Mouse (Mus musculus) heart, adult 9 months (tissue): ENCODE results near the gene Tead3.
"Not testable (repeated sequence)": the region's sequence is repeated elsewhere in the genome, so short reads cannot be mapped to it uniquely, and the experiment has no call there.

ENCODE experiments used
- DNase-seq, 2 experiments: peaks; one replicate each; pipeline ENCODE4 v3.0.0; 2022; ENCODE audit warnings: low spot score in 2 of 2

Tead3 gene

DNA sequence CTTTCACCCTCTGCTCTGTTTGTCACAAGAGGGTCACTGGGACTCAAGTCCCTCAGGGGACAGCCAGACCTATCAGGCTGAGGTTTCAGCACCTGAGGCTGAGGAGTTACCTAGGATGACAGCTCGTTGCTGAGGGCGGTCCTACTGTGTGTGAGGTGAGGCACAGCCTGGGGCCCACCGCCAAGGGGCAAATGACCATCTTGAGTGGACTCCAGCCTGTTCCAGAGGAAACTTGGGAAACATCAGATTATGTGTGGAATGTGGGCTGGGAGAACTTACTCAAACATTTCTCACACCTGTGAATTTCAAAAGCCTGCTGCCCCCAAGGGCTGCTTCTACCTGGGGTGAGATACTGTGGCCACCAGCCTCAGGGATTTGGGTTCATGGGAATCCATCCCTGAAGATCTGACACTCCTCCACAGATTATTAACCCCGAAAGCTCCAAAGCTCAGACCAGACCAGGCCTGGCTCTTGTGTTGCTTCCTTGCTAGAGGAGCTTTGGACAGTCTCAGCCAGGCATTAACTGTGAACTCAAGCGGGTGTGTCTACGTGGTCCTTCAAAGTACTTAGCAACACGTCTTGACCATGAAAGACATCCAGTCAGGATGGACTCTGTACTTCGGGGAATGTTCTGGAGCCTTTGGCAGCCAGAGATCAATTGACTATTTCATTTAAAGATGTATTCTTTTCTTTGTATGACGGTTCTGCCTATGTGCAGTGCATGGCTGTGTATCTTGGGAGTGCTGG is 10.1 kb upstream of the Tead3 start:
- DNase-seq = no peak

DNA sequence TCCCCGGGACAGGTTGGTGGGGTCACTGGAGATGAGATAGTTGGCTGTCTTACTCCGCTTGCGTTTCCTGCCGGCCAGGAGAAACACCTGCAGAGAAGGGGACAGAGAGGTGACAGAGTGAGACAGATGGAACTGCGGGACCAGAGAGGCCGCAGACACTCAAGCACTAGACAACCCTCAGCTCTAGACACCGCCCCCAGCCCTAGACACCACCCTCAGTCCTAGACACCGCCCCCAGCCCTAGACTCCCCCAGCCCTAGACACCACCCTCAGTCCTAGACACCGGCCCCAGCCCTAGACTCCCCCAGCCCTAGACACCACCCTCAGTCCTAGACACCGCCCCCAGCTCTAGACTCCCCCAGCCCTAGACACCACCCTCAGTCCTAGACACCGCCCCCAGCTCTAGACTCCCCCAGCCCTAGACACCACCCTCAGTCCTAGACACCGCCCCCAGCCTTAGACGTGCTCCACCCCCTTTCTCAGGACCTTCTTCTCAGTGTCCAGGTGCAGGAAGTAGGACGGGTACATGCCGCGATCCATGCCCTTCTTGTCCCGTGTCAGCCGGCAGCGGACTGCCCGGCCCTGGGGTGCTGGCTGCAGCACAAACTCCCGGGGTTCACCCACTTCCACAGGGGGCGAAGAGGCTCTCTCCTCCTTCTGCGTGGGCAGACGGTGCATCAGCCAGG is 8.1 kb upstream of the Tead3 start:
- not testable (repeated sequence) for DNase-seq

DNA sequence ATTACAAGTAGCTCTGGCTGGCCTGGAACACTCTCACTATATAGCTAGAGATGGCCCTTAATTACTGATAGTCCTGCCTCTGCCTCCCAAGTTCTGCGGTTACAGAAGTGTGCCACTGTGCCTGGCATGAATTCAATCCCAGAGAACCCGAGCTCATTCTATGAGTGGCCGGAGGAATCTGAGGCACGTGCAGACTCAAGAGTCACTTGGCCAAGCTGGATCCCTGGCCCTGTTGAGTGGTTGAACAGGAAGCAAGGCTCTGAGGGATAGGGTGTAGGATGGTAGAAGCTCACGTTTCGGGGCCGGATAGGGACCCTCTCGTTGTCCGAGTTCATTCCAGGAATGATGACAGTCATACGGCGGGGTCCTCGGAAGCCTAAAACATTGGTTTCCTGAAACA is 5.3 kb upstream of the Tead3 start:
- no peak for DNase-seq

DNA sequence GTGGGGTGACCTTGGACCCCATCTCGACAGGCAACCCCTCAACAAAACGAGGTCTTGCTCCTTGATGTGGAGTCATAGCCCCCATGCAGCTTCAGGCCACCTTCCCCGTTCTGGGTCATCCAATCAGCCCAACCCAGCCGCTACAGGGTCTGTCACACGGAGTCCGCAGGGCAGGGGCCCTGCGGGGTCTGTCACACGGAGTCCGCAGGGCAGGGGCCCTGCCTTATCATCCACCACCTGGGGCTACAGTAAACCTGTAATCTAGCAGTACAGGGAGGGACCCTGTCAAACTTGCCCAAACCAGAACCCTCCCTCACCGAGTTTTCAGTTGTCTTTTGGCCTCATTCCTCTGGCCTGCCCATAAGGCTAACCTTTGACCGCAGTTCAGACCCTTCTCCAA is 1.4 kb upstream of the Tead3 start:
- DNase-seq = no peak

DNA sequence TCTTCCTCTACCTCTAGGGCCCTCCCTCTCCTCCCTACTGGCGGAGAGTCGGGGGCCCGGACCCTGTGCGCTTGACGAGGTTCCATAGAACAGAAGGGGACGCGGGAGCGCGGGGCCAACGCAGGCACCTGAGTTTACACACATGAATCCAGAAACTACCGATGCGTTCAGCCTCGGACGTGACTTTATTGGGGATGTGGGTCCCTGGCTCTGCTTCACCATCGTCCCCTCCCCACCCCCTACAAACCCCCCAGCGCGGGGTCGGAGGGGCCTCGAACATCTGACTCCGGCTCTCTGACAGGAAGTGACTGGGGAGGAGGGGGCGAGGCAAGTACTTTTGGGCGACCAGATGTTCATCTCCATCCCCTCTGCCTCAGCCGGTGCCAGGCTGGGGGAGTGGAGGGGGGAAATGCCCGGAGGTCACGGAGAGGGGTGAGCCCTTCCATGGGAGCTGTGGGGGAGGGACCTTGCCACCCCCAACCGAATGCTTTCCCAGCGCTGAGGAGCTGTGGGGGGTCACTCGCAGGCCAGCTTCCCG is 805 bp upstream of the Tead3 start:
- DNase-seq = no peak

DNA sequence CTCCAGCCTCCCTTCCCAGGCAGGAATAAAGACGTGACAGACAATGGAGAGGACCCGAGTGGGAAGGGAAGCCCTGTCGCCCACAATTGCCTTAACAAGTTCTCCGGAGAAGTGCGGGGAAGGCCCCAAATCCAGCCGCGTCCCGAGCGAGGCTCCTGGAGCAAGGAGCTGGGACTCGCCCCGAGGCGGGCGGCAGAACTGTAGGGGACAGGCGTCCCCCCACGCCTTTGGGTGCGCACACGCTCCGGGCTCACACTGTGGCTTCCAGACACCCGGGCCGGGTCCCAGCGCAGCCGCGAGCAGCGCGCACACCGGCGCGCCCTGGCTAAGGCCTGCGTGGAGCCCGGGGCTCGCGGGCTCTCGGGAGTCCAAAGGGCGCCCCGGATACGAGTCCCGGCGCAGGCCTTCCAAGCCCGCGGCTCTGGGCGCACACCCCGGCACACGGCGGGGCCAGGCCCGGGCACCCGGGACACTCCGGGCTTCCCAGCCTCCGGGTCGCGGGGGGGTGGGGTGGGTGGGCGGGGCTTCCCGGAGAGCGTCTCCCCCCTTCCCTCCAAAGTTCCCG is 634 bp downstream of the Tead3 start:
- DNase-seq = peak in 1 of 2 experiments; percentile 43

DNA sequence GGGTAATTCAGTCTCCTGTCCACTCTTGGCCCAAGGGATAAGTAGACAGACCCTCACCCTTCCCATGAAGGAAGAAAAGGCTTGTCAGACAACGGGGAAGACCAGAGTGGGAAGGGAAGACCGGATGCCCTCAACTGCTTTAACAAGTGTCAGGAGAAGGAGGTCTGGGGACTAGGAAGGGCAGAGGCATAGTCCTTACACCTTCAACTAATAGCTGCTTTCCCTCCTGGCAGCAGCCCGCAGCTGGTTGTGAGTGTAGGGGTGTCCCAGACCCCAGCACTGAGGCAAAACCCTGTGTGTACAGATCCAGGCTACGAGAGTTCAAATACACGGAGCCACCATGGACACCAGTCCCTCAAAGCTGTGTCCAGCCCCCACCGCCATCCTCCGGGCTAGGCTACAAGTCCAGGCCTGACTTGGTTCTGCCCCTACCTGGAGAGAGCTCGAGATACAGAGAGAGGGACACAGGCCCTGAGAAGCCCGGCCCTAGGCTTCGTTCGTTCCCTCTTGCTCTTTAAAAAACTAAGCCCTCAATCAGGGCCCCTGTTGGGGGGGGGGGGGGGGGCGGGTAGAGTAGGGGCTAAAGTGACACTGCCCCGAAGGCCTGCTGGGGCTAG is 1.2 kb downstream of the Tead3 start:
- DNase-seq = no peak

DNA sequence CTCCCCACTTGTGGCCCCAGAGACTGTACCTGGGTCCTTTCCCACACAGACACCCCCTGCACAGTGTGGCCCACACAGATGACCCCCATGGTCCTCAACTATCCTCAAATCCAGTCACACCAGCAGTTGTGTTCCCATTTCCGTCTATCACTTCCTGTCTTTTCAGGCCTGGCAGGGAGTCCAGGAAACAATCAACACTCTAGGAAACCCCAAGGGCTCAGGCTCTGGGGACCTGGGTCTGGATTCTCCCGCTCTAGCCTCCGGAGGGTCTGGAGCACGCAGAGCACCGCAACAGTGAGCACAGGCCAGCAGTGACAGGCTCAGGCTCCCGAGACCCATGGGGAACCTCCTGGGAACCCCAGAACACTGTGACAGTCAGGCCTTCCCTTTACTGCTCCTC is 2.4 kb downstream of the Tead3 start:
- peak in 1 of 2 experiments; percentile 53 for DNase-seq

DNA sequence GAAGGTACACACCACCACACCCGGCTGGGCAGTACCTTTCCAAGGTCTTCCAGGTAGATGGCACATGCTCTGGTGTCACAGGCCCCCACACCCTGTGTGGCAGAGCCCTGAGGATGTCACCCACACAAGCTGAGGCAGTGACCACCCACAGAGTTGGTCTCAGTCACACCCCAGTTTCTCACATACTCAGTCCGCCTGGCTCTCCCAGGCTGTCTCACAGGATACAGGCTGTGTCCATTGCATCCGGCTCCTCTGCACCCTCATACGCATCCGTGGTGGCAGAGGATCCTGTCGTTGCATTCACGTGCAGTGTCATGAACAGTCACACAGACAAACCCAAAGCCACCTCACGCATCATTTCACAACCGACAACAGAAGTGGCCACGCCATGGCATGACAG is 3.3 kb downstream of the Tead3 start:
- DNase-seq = no peak

DNA sequence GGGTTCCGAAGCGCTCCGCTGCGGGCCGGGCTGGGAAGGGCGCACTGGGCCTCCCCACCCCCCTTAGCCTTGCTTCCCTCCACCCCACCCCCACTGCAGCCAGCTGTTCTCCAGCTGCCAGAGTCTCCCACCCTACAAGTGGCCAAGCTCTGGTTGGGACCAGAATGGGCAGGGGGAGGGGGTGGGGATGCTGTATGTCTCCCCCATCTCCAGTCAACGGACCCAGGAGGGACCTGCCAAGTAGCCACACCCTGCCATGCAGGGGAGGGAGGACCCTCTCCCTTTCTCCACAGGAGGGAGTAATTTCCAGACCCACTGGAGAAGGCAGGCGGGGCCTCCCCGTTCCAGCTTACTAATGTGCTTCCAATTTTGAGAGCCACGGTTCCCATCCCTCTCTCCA is 4.7 kb downstream of the Tead3 start:
- peak in 1 of 2 experiments; percentile 47 for DNase-seq

DNA sequence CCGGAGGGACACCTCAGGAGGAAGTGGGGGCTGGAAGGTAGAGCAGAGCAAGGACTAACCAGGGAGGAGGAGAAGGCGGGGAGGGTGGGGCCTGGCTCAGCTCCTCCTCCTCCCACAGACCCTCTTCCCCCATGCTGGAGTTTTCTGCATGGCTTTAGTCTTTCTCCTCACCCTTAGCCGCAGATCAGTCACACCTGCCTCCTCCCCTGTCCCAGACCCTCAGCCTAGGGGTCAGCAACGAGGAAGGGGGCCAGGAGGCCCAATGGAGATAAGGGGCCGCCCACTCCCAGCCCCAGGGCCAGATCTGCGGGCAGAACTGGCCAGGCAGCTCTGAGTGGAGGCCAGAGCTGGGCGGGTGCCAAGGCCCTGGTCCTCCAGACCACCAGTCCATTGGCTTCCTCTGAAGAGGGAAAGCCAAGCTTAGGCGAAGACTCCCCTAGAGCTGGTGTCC is 5.3 kb downstream of the Tead3 start:
- DNase-seq = no peak

DNA sequence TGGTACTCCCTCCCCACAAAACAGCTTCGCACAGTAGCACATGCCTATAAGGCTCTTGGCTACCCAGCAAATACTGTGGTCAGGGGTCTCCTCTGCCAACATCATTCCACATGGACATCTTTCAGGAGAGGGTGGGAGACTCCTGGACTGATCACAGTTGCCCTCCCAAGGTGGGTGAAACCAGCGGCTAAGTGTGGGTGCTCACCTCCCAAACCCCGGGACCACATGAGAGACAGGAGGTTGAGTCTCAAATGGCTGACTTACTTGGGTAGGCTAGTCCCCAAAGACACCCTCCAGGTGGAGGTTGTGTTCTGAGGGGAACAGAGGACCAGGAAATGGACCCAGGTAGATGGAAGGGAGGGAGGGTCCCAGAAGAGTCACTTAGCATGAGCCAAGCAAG is 5.9 kb downstream of the Tead3 start:
- no peak for DNase-seq

DNA sequence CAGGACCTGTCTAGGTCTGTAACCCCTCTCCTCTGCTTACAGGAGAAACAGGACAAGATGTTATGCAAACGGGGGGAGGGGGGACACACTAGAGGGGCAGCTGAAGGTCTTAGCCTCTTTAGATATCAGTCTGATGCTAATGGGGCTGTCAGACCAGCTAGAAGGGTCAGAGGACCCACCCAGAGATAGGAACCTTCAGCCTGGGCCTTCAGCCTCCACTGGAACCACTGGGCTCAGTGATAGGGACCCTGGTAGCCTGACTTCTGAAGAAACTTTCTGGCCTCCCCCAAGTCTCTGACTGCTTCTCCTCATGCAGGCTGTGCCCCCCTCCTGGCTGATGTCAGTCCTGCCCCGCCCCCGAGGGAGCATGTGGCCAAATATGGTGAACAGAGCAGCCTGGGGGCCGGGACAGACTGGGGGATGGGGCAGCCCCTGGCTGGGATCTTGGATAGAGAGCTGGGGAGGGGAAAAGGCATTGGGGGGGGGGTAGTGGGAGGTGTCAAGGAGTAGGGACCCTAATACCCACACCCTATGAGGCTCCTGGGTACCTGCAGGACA is 6.5 kb downstream of the Tead3 start:
- DNase-seq = no peak

DNA sequence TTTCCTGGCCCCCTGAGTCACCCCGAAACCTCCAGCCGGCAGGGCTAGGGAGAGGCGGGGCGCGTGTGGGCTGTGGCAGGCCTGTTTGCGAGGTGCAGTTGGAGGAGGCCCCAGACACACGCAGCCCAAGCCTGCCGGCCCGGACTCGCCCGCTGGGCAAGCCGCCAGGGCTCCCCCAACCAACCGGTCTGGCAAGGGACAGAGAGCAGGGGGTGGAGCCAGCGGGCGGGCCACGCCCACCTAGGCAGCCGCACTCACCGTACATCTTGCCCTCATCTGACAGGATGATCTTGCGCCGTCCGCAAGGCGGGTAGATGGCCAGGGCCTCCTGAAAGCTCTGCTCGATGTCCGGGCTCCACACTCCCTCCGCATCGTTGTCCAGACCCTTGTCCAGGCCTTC is 9.5 kb downstream of the Tead3 start:
- peak; percentile 59 to 73 for DNase-seq

DNA sequence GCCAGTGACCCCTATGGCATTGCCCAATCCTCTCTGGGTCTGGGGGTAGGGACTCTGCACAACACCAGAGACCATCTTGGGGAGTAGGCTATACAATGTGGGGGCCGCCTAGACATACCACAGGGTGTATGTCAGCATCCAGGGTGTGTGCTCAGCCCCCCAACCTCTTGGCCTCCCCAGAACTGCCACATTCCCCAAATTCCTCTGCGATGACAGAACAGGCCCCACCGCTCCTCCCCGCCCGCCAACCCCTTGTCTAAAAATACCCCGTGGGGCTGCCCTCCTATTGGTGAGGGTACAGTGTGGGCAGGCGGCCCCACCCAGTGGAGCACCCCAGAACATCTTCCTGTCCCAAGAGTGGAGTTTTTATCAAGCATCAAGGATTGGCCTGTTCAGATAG is 10.0 kb downstream of the Tead3 start:
- DNase-seq = no peak

DNA sequence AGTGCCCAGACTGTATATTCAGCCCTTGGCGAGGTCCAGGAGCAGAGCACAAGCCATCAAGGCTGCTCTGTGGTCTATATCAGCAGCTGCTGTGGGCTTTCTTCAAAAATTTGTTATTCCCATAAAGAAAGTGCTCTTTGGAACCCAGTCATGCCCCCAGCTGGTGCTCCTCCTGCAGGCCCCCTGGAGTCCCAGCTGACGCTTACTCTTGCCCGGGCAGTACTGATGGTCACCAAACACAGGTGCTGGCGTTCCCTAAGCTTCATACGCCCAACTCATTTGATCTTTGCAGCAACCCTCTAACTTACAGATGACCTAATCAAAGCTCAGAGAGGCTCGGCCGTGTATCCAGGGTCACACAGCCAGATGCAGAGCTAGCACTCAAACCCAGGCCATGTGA is 13.1 kb downstream of the Tead3 start:
- no peak for DNase-seq

DNA sequence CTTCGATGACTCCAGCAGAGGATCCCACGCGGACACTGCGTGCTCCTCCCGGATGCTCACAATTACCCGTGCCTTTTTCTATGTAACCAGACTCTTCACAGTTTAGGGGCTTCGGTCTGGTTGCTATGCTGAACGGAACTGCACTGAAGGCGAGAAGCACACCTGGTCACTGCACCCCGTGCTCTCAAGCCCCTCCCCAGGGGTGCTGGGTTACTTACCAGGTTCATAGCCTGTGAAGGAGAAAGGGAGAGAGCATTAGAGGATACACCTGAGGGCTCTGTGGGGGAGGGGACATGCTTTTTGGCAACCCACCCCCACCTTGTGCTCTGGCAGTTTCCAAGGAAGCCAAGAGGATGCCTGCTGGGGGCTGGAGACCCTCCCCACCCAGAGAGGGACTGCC is 15.3 kb downstream of the Tead3 start:
- DNase-seq = no peak

DNA sequence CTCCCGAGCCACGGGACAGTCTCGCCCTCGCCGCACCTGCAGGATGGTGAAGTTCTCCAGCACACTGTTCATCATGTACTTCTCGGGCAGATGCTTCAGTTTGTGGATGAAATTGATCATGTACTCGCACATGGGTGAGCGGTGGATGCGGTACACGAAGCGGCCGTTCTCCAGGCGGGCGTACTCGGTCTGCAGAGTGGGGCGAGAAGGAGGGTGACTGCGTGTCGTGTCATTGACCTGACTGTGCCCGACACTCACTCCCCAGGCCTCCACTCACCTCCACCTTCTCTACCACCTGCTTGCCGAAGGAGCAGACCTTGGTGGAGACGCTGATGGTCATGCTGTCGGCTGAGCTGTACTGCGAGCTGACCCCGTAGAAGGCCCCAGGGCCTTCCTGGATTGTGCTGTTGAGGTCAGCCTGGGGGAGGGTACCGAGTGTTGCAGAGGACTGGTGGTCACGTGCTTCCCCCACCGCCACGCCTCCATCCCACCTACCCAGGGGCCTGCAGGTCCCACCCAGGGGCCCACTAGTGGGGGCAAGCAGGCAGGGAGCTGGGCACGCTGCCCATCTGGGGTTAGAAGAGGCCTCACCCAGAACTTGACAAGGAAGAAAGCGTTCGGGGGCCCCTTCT is 17.6 kb downstream of the Tead3 start:
- no peak for DNase-seq

DNA sequence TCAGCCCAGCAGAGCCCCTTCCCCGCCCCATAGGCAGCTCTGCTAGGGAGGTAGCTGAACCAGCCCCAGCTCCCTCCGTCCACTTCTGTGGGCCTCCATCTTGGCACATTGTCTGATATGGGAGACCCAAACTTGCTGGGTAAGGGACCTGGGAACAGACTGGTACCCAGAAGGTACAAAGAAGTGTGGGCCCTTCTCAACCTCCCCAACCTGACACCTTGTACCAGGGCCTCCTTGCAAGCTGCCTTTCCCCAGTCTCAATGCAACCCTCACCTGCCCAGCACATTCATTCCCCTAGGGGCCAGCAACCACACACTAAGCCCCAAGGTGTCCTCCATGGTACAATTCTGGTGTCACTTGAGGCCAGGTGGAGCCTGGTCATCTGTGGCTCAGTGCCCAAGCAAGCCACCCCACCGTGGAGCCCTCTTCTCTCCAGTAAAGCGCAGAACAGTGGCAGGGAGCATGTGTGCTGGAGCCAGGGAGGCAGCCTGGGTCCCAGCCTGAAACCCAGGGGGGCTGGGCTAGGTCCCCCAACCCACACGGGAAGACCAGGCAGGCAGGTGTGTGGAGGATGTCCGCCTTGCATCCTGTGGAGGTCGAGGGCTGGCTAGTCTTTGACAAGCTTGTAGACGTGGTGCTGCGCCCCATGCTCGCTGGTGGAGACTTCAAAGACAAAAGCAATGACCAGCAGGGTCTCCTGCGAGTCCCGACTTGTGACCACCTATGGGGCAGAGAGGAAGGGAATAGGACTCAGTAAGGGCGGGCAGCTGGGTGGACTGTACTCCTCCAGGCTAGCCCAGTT is 18.3 kb downstream of the Tead3 start:
- DNase-seq = no peak

DNA sequence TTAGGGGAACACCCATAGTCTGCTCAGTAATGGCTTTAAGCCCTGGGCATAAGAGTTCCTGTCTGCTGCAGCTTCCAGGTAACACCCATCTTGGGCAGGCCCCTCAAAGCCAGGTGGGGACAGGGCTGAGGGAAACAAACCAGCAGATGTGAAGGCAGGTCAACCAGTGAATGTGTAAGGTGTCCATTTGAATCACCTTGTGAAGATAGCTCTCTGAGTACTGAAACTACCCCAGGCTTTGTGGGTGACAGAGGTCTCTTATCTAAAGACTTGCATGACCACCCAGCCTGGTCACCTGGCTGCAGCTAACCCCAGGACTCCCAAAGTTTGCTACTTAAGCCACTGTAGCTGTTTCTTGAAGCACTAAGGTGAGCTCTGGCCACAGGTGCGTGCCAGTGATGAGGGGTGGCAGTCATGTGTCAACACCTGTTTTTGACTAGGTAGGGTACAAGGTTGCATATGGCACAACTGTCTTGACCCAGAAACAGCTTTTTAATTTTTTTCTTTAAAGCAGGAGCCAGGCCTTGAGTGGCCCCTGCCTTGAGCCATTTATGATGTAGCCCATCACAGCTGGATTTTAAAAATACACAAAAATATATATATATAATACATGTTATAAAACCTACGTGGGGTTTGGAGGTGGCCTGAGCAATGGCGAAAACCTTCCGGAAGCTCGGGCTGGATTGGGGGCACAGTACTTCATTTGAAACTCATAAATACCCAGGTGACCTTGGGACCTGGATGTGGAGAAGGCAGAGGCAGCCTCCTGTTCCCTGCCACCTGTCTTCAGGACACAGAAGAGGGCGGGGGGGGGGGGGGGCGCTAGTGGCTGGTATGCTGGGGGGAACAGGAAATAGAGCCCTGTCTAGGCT is 19.1 kb downstream of the Tead3 start:
- DNase-seq = no peak
